Mouse (Mus musculus) midbrain, postnatal 0 days (tissue): ENCODE measurements around the gene Pdlim4. TPM values are rescaled to one million over a fixed set of nuclear protein-coding genes. Genes with fewer than 3 reads are reported as not detected.

Experiments
- ATAC-seq: fragments of 200-750 bp; cut with Nextera tagmentation; 2 replicates; pipeline ENCODE4 v1.8.0; 2017; ENCODE audit warnings: moderate number of reproducible peaks, mild to moderate bottlenecking, moderate TSS enrichment, moderate library complexity; ENCODE audit not compliant: low FRiP score
- DNase-seq: peaks from one replicate; pipeline ENCODE4 v3.0.0-alpha.2; 2015; ENCODE audit warnings: low spot score
- H3K27ac ChIP-seq: fragments of 300-500 bp; sonication (generic); 2 replicates; pipeline ENCODE4 v1.5.1; 2014; ENCODE audit warnings: low read depth, mild to moderate bottlenecking, low read length, mixed read lengths
- H3K27me3 ChIP-seq: fragments of 300-500 bp; sonication (generic); 2 replicates; pipeline ENCODE4 v1.6.1; 2014; ENCODE audit warnings: low read length, control low read depth, mixed read lengths; ENCODE audit not compliant: insufficient read depth
- H3K36me3 ChIP-seq: fragments of 300-500 bp; sonication (generic); 2 replicates; pipeline ENCODE4 v1.6.1; 2014; ENCODE audit warnings: low read length, control low read depth, mixed read lengths; ENCODE audit not compliant: insufficient read depth
- H3K4me1 ChIP-seq: fragments of 300-500 bp; sonication (generic); 2 replicates; pipeline ENCODE4 v1.6.1; 2014; ENCODE audit warnings: mild to moderate bottlenecking, control low read depth, antibody characterized with exemption, low read length, mixed read lengths; ENCODE audit not compliant: insufficient read depth
- H3K4me2 ChIP-seq: fragments of 300-500 bp; sonication (generic); 2 replicates; pipeline ENCODE4 v1.6.1; 2014; ENCODE audit warnings: low read depth, mild to moderate bottlenecking, low read length, mixed read lengths; ENCODE audit not compliant: poor library complexity, severe bottlenecking
- H3K4me3 ChIP-seq: fragments of 300-500 bp; sonication (generic); 2 replicates; pipeline ENCODE4 v1.5.1; 2014; ENCODE audit warnings: low read depth, mild to moderate bottlenecking, low read length, moderate library complexity
- H3K9ac ChIP-seq: fragments of 300-500 bp; sonication (generic); replicated peaks from 2 replicates; pipeline ENCODE4 v1.6.1; 2014; ENCODE audit warnings: mild to moderate bottlenecking, low read length, moderate library complexity, mixed read lengths; ENCODE audit not compliant: poor library complexity, severe bottlenecking
- H3K9me3 ChIP-seq: fragments of 300-500 bp; sonication (generic); 2 replicates; pipeline ENCODE4 v1.6.1; 2016; ENCODE audit warnings: low read length, control low read depth
- CTCF ChIP-seq: IDR thresholded peaks from 2 replicates; pipeline ENCODE4 v1.5.1; 2016; ENCODE audit warnings: antibody characterized with exemption, mild to moderate bottlenecking
- WGBS: fragments of 180-500 bp; shearing (Covaris S2); extraction: QIAGEN DNeasy Blood & Tissue Kit; methylation state at CpG from one replicate; pipeline ENCODE4 v1.1.7; 2014; 5-methylcytosine and 5-hydroxymethylcytosine counted together
- polyA plus RNA-seq: library from polyadenylated mRNA; unstranded; fragments of >200 nt; fragmentation: Nextera tagmentation; extraction: Ambion mirVana; gene quantifications from 2 replicates; pipeline ENCODE4 v1.2.1, GENCODE M21; 2015
- total RNA-seq: library from RNA; depleted of rRNA; stranded (reverse); fragments of >200 nt; gene quantifications from 2 replicates; pipeline ENCODE4 v1.2.3, GENCODE M21; 2014

Pdlim4 gene
- total and polyA plus RNA-seq, 2 experiments from 2014 or later = 31.7 to 32.8 TPM

DNA sequence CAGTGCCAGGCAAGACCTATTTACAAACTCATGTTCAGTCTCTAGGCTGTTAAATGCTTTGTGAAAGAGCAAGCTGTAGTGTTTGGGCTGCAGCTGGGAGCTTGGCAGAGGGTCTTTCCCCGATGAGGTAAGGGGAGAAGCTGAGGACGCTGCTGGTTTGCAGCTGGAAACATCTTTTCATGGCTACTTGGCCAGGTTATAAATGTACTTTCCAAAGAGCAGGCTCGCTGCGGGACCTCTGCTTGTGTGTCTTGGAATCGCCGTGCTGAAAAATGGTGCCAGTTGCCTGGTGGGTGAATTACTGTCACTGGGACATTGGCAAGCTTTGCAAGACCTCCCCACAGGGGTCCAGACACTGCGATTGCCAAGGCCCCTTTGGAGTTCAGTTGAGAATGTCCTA is 38.4 kb upstream of the Pdlim4 start:
- Histone ChIP-seq H3K36me3 (no peaks in the 10 kb centered on the region), H3K4me3 (no peak overlapping the region), H3K4me1 (no peaks in the 10 kb centered on the region), H3K9ac (no peak overlapping the region), H3K27ac (no peak overlapping the region), H3K9me3 (no peaks in the 10 kb centered on the region), H3K4me2 (no peak overlapping the region), H3K27me3 (no peaks in the 10 kb centered on the region)
- DNase-seq (peak; percentile 71), ATAC-seq (no peak)
- TF ChIP-seq CTCF = no peak
- WGBS = 65% methylated on average over 7 of the region's 7 CpGs

DNA sequence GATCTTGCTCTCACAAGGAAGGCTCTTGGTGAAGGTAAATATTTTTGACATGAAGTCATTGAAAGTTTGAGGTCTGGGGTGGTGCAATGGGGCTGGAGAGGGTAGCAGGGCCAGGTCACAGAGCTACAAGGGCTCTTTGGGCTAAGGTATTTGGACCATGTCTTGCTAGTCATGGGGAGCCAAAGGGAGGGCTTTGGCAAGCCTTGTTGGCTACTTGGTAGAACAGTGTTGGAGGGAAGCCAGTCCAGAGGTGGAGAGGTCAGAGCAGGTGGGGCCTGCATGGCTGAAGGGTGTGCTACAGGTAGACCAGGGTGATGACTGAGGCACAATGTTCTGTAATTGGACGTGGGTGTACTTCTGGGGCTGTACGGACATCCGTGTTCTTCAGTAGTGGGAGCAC is 37.9 kb upstream of the Pdlim4 start:
- Histone ChIP-seq H3K4me3 (no peak overlapping the region), H3K9me3 (no peaks in the 10 kb centered on the region), H3K27me3 (no peaks in the 10 kb centered on the region), H3K4me1 (no peaks in the 10 kb centered on the region), H3K36me3 (no peaks in the 10 kb centered on the region), H3K9ac (no peak overlapping the region), H3K27ac (no peak overlapping the region), H3K4me2 (no peak overlapping the region)
- WGBS = 93% methylated on average over 3 of the region's 3 CpGs
- no peak for TF ChIP-seq CTCF
- no peak for DNase-seq
- no peak for ATAC-seq

DNA sequence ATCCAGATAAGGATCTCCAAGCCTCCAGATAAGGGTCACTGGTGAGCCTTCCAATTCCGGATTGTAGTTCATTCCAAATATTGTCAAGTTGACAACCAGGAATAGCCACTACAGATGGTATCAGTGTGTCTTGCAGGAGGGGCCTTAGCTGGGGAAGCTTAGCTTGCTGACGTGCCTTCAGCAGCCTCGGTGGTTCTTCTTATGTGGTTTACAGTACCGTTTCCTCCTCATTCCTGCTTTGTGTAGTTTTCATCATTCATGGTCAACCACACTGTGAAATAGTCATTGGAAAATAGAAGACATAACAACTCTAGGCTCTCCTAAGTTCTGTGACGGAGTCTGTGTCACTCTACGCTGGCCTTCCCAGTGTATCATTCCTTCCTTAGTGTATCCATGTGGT is 36.2 kb upstream of the Pdlim4 start:
- 98% methylated on average over 6 of the region's 6 CpGs for WGBS
- ATAC-seq = no peak
- H3K9me3 ChIP-seq = no peaks in the 10 kb centered on the region

DNA sequence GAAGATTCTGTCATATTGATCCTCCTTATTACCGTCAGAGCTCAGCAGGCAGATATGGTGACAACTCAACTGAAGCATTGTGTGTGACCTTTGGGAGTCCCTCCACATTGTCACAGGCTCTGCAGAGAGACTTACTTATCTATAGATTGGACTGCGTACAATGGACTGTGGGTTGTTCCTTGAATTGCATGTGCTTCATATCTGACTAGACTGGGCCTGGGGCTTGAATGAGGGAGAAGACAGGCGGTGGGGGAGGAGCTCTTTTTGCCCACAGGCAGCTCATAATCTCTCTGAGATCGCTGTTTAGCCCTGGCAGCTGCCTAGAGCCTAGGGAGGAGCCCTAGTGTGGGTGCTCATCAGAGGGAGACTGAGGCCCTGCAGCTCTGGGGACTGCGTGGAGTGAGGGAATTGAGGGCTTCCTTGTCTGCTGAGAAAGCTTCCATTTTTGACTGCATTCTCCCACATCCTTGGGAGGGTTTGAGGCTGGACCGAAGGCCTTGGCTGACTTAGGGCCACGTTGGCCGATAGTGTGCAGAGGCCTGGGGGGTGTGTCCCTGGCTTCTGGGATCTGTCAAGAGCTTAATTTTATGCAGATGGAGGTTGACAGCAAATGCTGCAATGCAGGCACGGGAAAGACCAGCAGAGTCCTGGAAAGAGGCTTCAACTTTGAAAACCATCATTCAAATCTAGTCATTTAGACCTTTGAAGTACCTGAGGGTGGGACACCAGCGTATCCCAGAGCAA is 34.1 kb upstream of the Pdlim4 start:
- WGBS = 75% methylated on average over 10 of the region's 10 CpGs
- no peak for ATAC-seq
- no peak for TF ChIP-seq CTCF

More for the DNA sequence above, 36.2 kb upstream of the Pdlim4 start:
- DNase-seq = no peak
- Histone ChIP-seq H3K4me1 (peaks cover 5% of the 10 kb centered on the region; the same call in 1 of the 2 replicates), H3K27me3 (no peaks in the 10 kb centered on the region), H3K4me3 (no peak overlapping the region), H3K27ac (no peak overlapping the region), H3K36me3 (no peaks in the 10 kb centered on the region), H3K9ac (no peak overlapping the region), H3K4me2 (no peak overlapping the region)
- no peak for TF ChIP-seq CTCF

DNA sequence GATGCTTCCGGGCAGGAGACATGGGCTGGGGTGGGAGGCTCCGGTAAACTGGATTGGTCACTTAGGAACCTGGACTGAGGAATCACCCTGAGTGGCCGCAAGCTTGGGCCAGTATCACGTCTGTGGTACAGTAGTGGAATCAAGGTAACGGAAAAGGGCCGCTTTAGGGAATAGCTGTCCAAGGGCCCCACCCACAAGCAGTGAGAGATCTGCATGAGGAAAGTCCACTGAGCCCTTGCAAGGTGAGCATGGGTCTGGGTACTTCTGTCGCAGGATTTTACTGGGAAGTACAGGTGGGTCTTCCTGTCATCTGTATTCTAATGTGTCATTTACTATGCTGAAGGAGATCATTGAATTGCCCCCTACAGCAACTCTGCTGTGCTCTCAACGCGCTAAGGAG is 32.9 kb upstream of the Pdlim4 start:
- no peaks in the 10 kb centered on the region for H3K9me3 ChIP-seq
- H3K4me2 ChIP-seq = peak overlapping the region; percentile 100
- no peaks in the 10 kb centered on the region for H3K27me3 ChIP-seq
- peaks cover 5% of the 10 kb centered on the region; the same call in 1 of the 2 replicates for H3K4me1 ChIP-seq
- peak overlapping the region; percentile 81; the same call in 1 of the 2 replicates for H3K9ac ChIP-seq
- peak overlapping the region; percentile 57; the same call in 1 of the 2 replicates for H3K4me3 ChIP-seq
- WGBS = 81% methylated on average over 9 of the region's 9 CpGs
- no peaks in the 10 kb centered on the region for H3K36me3 ChIP-seq
- no peak for ATAC-seq
- H3K27ac ChIP-seq = no peak overlapping the region
- no peak for TF ChIP-seq CTCF
- no peak for DNase-seq

More for the DNA sequence above, 34.1 kb upstream of the Pdlim4 start:
- Histone ChIP-seq H3K27ac (no peak overlapping the region), H3K4me3 (no peak overlapping the region), H3K9ac (no peak overlapping the region), H3K4me2 (no peak overlapping the region), H3K36me3 (no peaks in the 10 kb centered on the region), H3K9me3 (no peaks in the 10 kb centered on the region), H3K4me1 (peaks cover 5% of the 10 kb centered on the region; the same call in 1 of the 2 replicates), H3K27me3 (no peaks in the 10 kb centered on the region)
- no peak for DNase-seq
